Mouse (Mus musculus): Measurements from ENCODE around the gene Washc4.

- TF ChIP-seq CTCF (IDR thresholded peaks at IDR 0.05; ENCODE audit: low read depth, low read length), result no peak
- no peak for TF ChIP-seq POLR2A (IDR thresholded peaks at IDR 0.05; ENCODE audit: extremely low read depth, insufficient read depth, low read length)
Observed at GRCm38 (mm10) chr10:83624841-83625240, 81.3 kb downstream of the Washc4 start.
